ENCODE assay signal across 27 mouse cellular contexts in genomic region chr4:48715865-48716650, GRCm38 (mm10). TPM values are rescaled to one million over a fixed set of nuclear protein-coding genes. Genes with fewer than 3 reads are reported as not detected.
A peak's percentile ranks its signal among the peaks of the same experiment; 100 is the strongest.
DNase-seq lines count a peak whose midpoint lies in the region; ATAC-seq and TF ChIP-seq lines count a peak whose summit lies in the region.
"Had no signal": no experiment of that assay in that cellular context is flagged by ENCODE, and none has a peak within 500 bp of the region (broad histone marks: within the 10 kb centered on the region; RNA-seq: fewer than 3 reads in every experiment).

No protein-coding gene starts in this region.

- H3K9me3 ChIP-seq in forebrain, postnatal 0 days (ENCODE audit: low read length) = no peaks in the 10 kb centered on the region
- no peaks in the 10 kb centered on the region for H3K9me3 ChIP-seq in forebrain, embryonic 11.5 days (ENCODE audit: control insufficient read depth, low read length)
- H3K9me3 ChIP-seq in neural tube, embryonic 14.5 days (ENCODE audit: control insufficient read depth, low read length) = no peaks in the 10 kb centered on the region
- H3K9me3 ChIP-seq: embryonic facial prominence, embryonic 15.5 days; hindbrain, embryonic 15.5 days; limb, embryonic 15.5 days; midbrain, embryonic 13.5 days; neural tube, embryonic 12.5 days had no signal

- no peak overlapping the region for H3K4me2 ChIP-seq in forebrain, postnatal 0 days (ENCODE audit: low read depth)
- H3K4me2 ChIP-seq in forebrain, embryonic 11.5 days (ENCODE audit: low read depth, low read length, severe bottlenecking) = no peak overlapping the region
- no peak overlapping the region for H3K4me2 ChIP-seq in neural tube, embryonic 14.5 days (ENCODE audit: low read depth, low read length)
- H3K4me2 ChIP-seq: embryonic facial prominence, embryonic 15.5 days; heart, embryonic 11.5 days; hindbrain, embryonic 15.5 days; limb, embryonic 15.5 days; lung, embryonic 14.5 days; midbrain, embryonic 13.5 days; neural tube, embryonic 12.5 days had no signal

- H3K4me1 ChIP-seq in forebrain, postnatal 0 days (ENCODE audit: insufficient read depth) = peaks cover 8% of the 10 kb centered on the region; the same call in 1 of the 2 replicates
- no peaks in the 10 kb centered on the region for H3K4me1 ChIP-seq in forebrain, embryonic 11.5 days (replicated peaks; ENCODE audit: control insufficient read depth, insufficient read depth, low read length)
- H3K4me1 ChIP-seq in neural tube, embryonic 14.5 days (ENCODE audit: control insufficient read depth, insufficient read depth, low read length) = peaks cover 5% of the 10 kb centered on the region
- H3K4me1 ChIP-seq: embryonic facial prominence, embryonic 15.5 days; limb, embryonic 15.5 days; midbrain, embryonic 13.5 days had no signal

- 41% methylated on average over 8 of the region's 8 CpGs for WGBS in forebrain, postnatal 0 days
- 86% methylated on average over 8 of the region's 8 CpGs for WGBS in forebrain, embryonic 11.5 days
- 44% methylated on average over 8 of the region's 8 CpGs for WGBS in neural tube, embryonic 14.5 days

- peak overlapping the region; percentile 35; the same call in 1 of the 2 replicates for H3K27ac ChIP-seq in forebrain, postnatal 0 days (ENCODE audit: low read depth, low read length)
- H3K27ac ChIP-seq in forebrain, embryonic 11.5 days (ENCODE audit: low read depth, low read length) = no peak overlapping the region
- H3K27ac ChIP-seq in neural tube, embryonic 14.5 days (ENCODE audit: low read depth, low read length) = peak overlapping the region; percentile 48; the same call in 1 of the 2 replicates
- H3K27ac ChIP-seq: embryonic facial prominence, embryonic 15.5 days; limb, embryonic 15.5 days; liver, embryonic 14.5 days; midbrain, embryonic 13.5 days; neural tube, embryonic 12.5 days had no signal

- H3K27me3 ChIP-seq in forebrain, postnatal 0 days (ENCODE audit: insufficient read depth, low read length) = no peaks in the 10 kb centered on the region
- no peaks in the 10 kb centered on the region for H3K27me3 ChIP-seq in forebrain, embryonic 11.5 days (ENCODE audit: control insufficient read depth, insufficient read depth, low read length)
- H3K27me3 ChIP-seq in neural tube, embryonic 14.5 days (ENCODE audit: control insufficient read depth, insufficient read depth, low read length) = no peaks in the 10 kb centered on the region
- H3K27me3 ChIP-seq: embryonic facial prominence, embryonic 15.5 days; hindbrain, embryonic 15.5 days; limb, embryonic 15.5 days; midbrain, embryonic 13.5 days; neural tube, embryonic 12.5 days had no signal

- no peak overlapping the region for H3K4me3 ChIP-seq in forebrain, postnatal 0 days (ENCODE audit: low read depth, low read length)
- H3K4me3 ChIP-seq in forebrain, embryonic 11.5 days (ENCODE audit: low read depth, low read length) = no peak overlapping the region
- no peak overlapping the region for H3K4me3 ChIP-seq in neural tube, embryonic 14.5 days (ENCODE audit: low read depth, low read length)
- H3K4me3 ChIP-seq: embryonic facial prominence, embryonic 15.5 days; hindbrain, embryonic 15.5 days; limb, embryonic 15.5 days; midbrain, embryonic 13.5 days; neural tube, embryonic 12.5 days had no signal

- H3K9ac ChIP-seq in forebrain, postnatal 0 days = no peak overlapping the region
- no peak overlapping the region for H3K9ac ChIP-seq in forebrain, embryonic 11.5 days (ENCODE audit: low read length)
- no peak overlapping the region for H3K9ac ChIP-seq in neural tube, embryonic 14.5 days (replicated peaks; ENCODE audit: low read depth, low read length)
- H3K9ac ChIP-seq: embryonic facial prominence, embryonic 15.5 days; hindbrain, embryonic 15.5 days; limb, embryonic 15.5 days; liver, embryonic 14.5 days; lung, embryonic 14.5 days; midbrain, embryonic 13.5 days; neural tube, embryonic 12.5 days had no signal

- ATAC-seq in forebrain, postnatal 0 days = peak; percentile 58
- no peak for ATAC-seq in forebrain, embryonic 11.5 days (replicated peaks; ENCODE audit: low FRiP score)
- ATAC-seq in neural tube, embryonic 14.5 days (ENCODE audit: low read depth) = peak; percentile 56; the same call in 1 of the 2 replicates
- ATAC-seq: intestine, embryonic 16.5 days; midbrain, embryonic 13.5 days had no signal

- no peaks in the 10 kb centered on the region for H3K36me3 ChIP-seq in forebrain, postnatal 0 days (ENCODE audit: insufficient read depth)
- no peaks in the 10 kb centered on the region for H3K36me3 ChIP-seq in forebrain, embryonic 11.5 days (ENCODE audit: control insufficient read depth, insufficient read depth, low read length)
- H3K36me3 ChIP-seq in neural tube, embryonic 14.5 days (ENCODE audit: control insufficient read depth, insufficient read depth, low read length) = no peaks in the 10 kb centered on the region
- H3K36me3 ChIP-seq: embryonic facial prominence, embryonic 15.5 days; hindbrain, embryonic 15.5 days; limb, embryonic 15.5 days; midbrain, embryonic 13.5 days; neural tube, embryonic 12.5 days had no signal

- TF ChIP-seq CTCF in forebrain, postnatal 0 days (IDR thresholded peaks at IDR 0.05; ENCODE audit: low read depth) = no peak

- DNase-seq in forebrain, postnatal 0 days = peak; percentile 59
- no peak for DNase-seq in forebrain, embryonic 11.5 days (ENCODE audit: low spot score)
- DNase-seq in layer of hippocampus, adult 11-12 months (ENCODE audit: low spot score) = peak; percentile 30
- no peak for DNase-seq in layer of hippocampus, adult 9-10 months (ENCODE audit: low spot score)
- DNase-seq in layer of hippocampus, adult 8-10 months (ENCODE audit: low spot score in 2 of 2) = peak; percentile 16 to 45
- DNase-seq in spleen, postnatal 4 days (ENCODE audit: low spot score in 2 of 2) = no peak
- DNase-seq: adrenal gland, postnatal 36 days; cerebellum, adult 11 months; cerebellum, adult 9-11 months; gastrocnemius, postnatal 10 days; heart, postnatal 10 days; kidney, adult 9 months; kidney, postnatal 36 days; lung, embryonic 14.5 days had no signal

RNA-seq across cellular contexts. Expression of gene Cavin4, which starts 52.7 kb away (rescaled TPM):
- 2.1 and 3.2 TPM in 2 replicates for total RNA-seq in forebrain, postnatal 0 days (2014; rRNA removed)
- 0.94 and 1.4 TPM in 2 replicates for polyA plus RNA-seq in forebrain, postnatal 0 days (2015; fragmentation: Nextera tagmentation; extraction: Ambion mirVana)
- 1.0 and 1.3 TPM in 2 replicates for polyA plus RNA-seq in forebrain, embryonic 11.5 days (2014; fragmentation: Nextera tagmentation; extraction: Ambion mirVana)
- total RNA-seq in layer of hippocampus, adult 8-10 months (2022) = 1 to 10 TPM; 1.5 to 3.4 (median 2.3) TPM
- polyA plus RNA-seq in neural tube, embryonic 14.5 days (2014; fragmentation: Nextera tagmentation; extraction: Ambion mirVana) = 2.7 TPM in 2 replicates
- total RNA-seq: common myeloid progenitor, adult 5-6 weeks; granulocyte monocyte progenitor cell, adult 5-6 weeks; megakaryocyte, adult 5-6 weeks had no signal
- polyA plus RNA-seq: small intestine, adult 2 months had no signal

Comparison
In these comparisons a context has a peak if more than half of its experiments do, and no peak if none do; other contexts are left out.
1. DNase-seq: peak in forebrain, postnatal 0 days (single experiment), layer of hippocampus, adult 11-12 months (single experiment) and layer of hippocampus, adult 8-10 months (2 of 2); none in forebrain, embryonic 11.5 days (single experiment), layer of hippocampus, adult 9-10 months (single experiment) and spleen, postnatal 4 days (0 of 2).